Mouse (Mus musculus) forebrain, embryonic 12.5 days (tissue): ENCODE results near the gene Mettl1. TPM values are rescaled to one million over a fixed set of nuclear protein-coding genes. Genes with fewer than 3 reads are reported as not detected.

Experiments
- ATAC-seq: fragments of 200-750 bp; cut with Nextera tagmentation; 2 replicates; pipeline ENCODE4 v1.8.0; 2017; ENCODE audit warnings: moderate TSS enrichment; ENCODE audit not compliant: low FRiP score
- H3K27ac ChIP-seq: fragments of 300-500 bp; sonication (generic); 2 replicates; pipeline ENCODE4 v1.5.1; 2016; ENCODE audit warnings: mild to moderate bottlenecking
- H3K27me3 ChIP-seq: fragments of 300-500 bp; sonication (generic); 2 replicates; pipeline ENCODE4 v1.6.1; 2016; ENCODE audit warnings: mild to moderate bottlenecking
- H3K36me3 ChIP-seq: fragments of 300-500 bp; sonication (generic); replicated peaks from 2 replicates; pipeline ENCODE4 v1.6.1; 2016; ENCODE audit warnings: mild to moderate bottlenecking
- H3K4me1 ChIP-seq: fragments of 300-500 bp; sonication (generic); 2 replicates; pipeline ENCODE4 v1.6.1; 2016
- H3K4me2 ChIP-seq: fragments of 300-500 bp; sonication (generic); 2 replicates; pipeline ENCODE4 v1.6.1; 2016; ENCODE audit warnings: mild to moderate bottlenecking, moderate library complexity
- H3K4me3 ChIP-seq: fragments of 300-500 bp; sonication (generic); replicated peaks from 2 replicates; pipeline ENCODE4 v1.5.1; 2016; ENCODE audit warnings: mild to moderate bottlenecking
- H3K9ac ChIP-seq: fragments of 300-500 bp; sonication (generic); 2 replicates; pipeline ENCODE4 v1.6.1; 2016; ENCODE audit warnings: mild to moderate bottlenecking
- H3K9me3 ChIP-seq: fragments of 300-500 bp; sonication (generic); 2 replicates; pipeline ENCODE4 v1.6.1; 2016
- WGBS: fragments of 180-500 bp; shearing (Covaris S2); methylation state at CpG from one replicate; pipeline ENCODE4 v1.1.7; 2016; 5-methylcytosine and 5-hydroxymethylcytosine counted together
- polyA plus RNA-seq: library from polyadenylated mRNA; unstranded; fragments of >200 nt; fragmentation: Nextera tagmentation; extraction: Ambion mirVana; gene quantifications from 2 replicates; pipeline ENCODE4 v1.2.1, GENCODE M21; 2016

Mettl1 gene
- polyA plus RNA-seq, 1 experiment from 2014 or later: 35.5 TPM

DNA sequence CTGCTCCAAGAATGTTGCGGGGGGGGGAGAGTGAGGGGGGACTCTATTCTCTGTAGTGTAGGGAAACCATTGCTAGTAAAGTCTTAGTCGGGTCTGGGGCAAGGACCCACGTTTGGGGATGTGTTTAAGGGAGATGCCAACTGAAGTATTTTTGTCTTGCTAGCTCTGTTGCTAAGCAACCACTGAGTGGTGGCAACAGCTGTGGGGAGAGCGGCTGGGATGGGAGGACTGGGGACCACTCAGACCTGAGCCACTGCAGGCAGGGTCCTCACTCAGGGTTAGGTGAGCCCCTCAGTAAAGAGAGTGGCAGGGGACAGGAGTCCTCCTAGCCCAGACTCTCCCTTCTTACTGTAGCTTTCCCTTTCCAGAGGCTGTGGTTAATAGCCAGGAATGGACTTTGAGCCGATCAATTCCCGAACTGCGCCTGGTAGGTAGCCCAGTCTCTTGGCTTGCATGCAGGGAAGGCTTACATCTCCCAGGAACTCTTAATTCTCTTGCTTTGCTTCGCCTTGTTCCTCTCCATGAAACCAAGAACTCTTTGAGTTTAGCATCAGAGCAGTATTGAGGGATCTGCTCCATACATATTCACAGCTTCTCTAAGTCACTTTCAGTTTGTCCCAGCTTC, 40.9 kb downstream of the Mettl1 start:
- Histone ChIP-seq H3K27ac (no peak overlapping the region), H3K4me1 (peaks cover 48% of the 10 kb centered on the region), H3K36me3 (no peaks in the 10 kb centered on the region; the same call in 1 of the 2 replicates), H3K9me3 (no peaks in the 10 kb centered on the region), H3K4me2 (peak overlapping the region; percentile 100), H3K9ac (peak overlapping the region; percentile 48; the same call in 1 of the 2 replicates), H3K4me3 (peak overlapping the region; percentile 75), H3K27me3 (peaks cover 79% of the 10 kb centered on the region)
- WGBS: 29% methylated on average over 8 of the region's 8 CpGs
- peak; percentile 30; the same call in 1 of the 2 replicates for ATAC-seq

DNA sequence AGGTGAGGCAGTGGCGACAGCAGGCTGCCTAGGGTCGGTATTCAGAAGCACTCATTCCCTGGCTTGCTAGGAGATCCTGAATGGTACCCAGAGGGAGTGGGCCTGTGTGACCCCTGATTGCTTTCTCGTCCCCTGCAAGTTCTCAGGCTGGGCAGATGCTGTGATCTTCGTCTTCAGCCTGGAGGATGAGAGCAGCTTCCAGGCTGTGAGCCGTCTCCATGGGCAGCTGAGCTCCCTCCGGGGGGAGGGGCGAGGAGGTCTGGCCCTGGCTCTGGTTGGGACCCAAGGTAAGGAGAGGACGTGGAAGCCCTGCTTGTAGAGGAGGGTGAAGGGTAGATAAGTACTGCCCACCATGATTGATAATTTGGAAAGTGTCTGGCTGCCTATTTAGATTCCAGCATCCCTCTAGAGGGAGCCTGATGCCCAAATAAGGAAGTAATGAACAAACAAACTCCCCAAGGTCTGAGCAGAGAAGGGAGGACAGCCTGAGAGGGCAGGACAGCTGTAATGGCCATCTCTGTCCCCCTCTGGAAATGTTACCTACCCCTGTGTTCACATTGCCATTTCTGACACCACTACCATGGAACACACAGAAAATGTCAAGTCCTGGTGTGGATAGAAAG, 42.2 kb downstream of the Mettl1 start:
- H3K36me3 ChIP-seq: peaks cover 4% of the 10 kb centered on the region
- 37% methylated on average over 8 of the region's 8 CpGs for WGBS
- peaks cover 37% of the 10 kb centered on the region for H3K4me1 ChIP-seq
- no peak overlapping the region for H3K4me3 ChIP-seq
- H3K27ac ChIP-seq: no peak overlapping the region
- no peak overlapping the region for H3K4me2 ChIP-seq
- ATAC-seq: no peak
- no peaks in the 10 kb centered on the region for H3K9me3 ChIP-seq
- H3K9ac ChIP-seq: no peak overlapping the region
- peaks cover 80% of the 10 kb centered on the region for H3K27me3 ChIP-seq

DNA sequence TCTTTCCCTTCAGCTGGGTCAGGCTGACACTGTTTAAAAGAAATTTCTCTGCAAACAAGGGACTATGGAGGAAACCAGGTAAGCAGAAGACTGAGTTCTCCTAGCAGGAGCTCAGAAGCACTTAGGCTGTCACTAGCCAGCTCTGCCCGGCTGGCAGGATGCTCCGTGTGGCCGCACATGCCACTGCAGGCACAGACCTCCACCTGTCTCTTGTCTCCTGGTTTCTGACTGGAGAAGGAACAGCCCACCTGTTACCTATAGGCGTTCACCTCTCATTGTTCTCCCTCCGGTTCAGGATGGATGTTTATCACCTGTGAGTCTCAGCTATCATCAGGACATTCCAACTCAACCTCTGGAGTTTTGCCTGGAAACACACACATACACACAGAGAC, 42.7 kb downstream of the Mettl1 start:
- no peak for ATAC-seq
- H3K4me1 ChIP-seq: peaks cover 36% of the 10 kb centered on the region
- H3K36me3 ChIP-seq: peaks cover 4% of the 10 kb centered on the region
- peaks cover 83% of the 10 kb centered on the region for H3K27me3 ChIP-seq
- 65% methylated on average over 5 of the region's 5 CpGs for WGBS
- H3K9ac ChIP-seq: no peak overlapping the region
- H3K9me3 ChIP-seq: no peaks in the 10 kb centered on the region
- H3K27ac ChIP-seq: no peak overlapping the region
- H3K4me2 ChIP-seq: no peak overlapping the region
- no peak overlapping the region for H3K4me3 ChIP-seq

DNA sequence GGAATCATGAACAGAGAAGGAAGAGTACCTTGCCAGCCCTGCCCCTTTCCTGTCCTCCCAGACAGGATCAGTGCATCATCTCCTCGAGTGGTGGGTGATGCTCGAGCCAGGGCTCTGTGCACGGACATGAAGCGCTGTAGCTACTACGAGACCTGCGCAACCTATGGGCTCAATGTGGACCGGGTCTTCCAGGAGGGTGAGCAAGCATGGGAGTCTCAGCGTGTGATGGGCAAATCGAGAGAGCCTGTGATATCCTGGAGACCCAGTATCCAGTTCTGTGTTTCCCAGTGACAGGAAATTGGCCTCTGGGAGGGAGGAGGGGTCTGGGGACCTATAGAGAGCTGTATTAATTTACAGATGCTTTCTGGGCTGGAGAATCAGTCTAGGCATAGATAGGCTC, 43.8 kb downstream of the Mettl1 start:
- Histone ChIP-seq H3K4me2 (no peak overlapping the region), H3K36me3 (peaks cover 4% of the 10 kb centered on the region), H3K27me3 (peaks cover 83% of the 10 kb centered on the region), H3K4me1 (peaks cover 27% of the 10 kb centered on the region), H3K9me3 (no peaks in the 10 kb centered on the region), H3K4me3 (no peak overlapping the region), H3K27ac (no peak overlapping the region), H3K9ac (no peak overlapping the region)
- WGBS: 86% methylated on average over 9 of the region's 9 CpGs
- ATAC-seq: no peak

DNA sequence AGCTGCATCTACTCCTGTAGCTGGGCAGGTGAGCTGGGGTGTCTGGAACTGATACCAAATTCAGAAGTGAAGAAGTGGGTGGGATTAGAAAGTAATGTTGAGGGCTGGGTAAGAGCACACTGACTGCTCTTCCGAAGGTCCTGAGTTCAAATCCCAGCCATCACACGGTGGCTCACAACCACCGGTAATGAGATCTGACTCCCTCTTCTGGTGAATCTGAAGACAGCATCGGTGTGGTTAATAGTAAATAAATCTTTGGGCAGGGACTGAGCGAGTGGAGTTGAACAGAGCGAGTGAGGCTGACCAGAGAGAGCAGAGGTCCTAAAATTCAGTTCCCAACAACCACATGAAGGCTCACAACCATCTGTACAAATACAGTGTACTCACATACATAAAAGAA, 44.4 kb downstream of the Mettl1 start:
- H3K27ac ChIP-seq: no peak overlapping the region
- no peak overlapping the region for H3K4me3 ChIP-seq
- H3K9me3 ChIP-seq: no peaks in the 10 kb centered on the region
- no peak for ATAC-seq
- H3K9ac ChIP-seq: no peak overlapping the region
- no peak overlapping the region for H3K4me2 ChIP-seq
- H3K27me3 ChIP-seq: peaks cover 83% of the 10 kb centered on the region
- H3K36me3 ChIP-seq: peaks cover 4% of the 10 kb centered on the region
- WGBS: 81% methylated on average over 6 of the region's 6 CpGs
- H3K4me1 ChIP-seq: peaks cover 22% of the 10 kb centered on the region

DNA sequence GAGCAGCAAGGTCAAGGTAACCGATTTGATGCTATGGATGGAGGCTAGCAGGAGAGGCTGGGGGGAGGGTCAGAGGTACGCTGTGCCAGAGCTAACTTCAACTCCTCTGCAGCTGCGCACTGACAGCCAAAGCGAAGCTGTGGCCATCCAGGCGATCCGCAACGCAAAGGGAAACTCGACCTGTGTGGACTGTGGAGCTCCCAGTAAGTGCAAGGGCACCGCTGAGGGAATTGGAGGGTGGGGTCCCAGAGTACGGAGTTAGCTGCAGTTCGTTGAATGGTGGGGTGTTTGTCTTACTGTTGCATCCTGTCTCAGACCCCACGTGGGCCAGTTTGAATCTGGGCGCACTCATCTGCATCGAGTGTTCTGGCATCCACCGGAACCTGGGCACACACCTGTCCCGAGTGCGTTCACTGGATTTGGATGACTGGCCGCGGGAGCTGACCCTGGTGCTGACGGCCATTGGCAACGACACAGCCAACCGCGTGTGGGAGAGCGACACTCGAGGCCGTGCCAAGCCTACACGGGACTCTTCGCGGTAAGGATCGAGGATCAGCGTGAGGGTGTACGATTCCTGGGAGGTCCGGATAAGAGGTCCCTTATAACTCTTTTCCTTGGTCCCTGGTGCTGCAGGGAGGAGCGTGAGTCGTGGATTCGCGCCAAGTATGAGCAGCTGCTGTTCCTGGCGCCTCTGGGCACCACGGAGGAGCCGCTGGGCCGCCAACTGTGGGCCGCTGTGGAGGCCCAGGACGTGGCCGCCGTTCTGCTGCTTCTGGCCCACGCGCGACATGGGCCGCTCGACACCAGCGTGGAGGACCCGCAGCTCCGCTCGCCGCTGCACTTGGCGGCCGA, 49.6 kb downstream of the Mettl1 start:
- H3K9me3 ChIP-seq: no peaks in the 10 kb centered on the region
- ATAC-seq: peak; percentile 9; the same call in 1 of the 2 replicates
- H3K27ac ChIP-seq: no peak overlapping the region
- peak overlapping the region; percentile 33 for H3K4me3 ChIP-seq
- WGBS: 7% methylated on average over 57 of the region's 57 CpGs
- 0 out of 2 replicates have a peak overlapping the region, but pooled peaks have one; percentile 25 for H3K9ac ChIP-seq
- peak overlapping the region; percentile 52 for H3K4me2 ChIP-seq
- H3K27me3 ChIP-seq: peaks cover 69% of the 10 kb centered on the region
- peaks cover 19% of the 10 kb centered on the region for H3K4me1 ChIP-seq
- H3K36me3 ChIP-seq: peaks cover 14% of the 10 kb centered on the region

DNA sequence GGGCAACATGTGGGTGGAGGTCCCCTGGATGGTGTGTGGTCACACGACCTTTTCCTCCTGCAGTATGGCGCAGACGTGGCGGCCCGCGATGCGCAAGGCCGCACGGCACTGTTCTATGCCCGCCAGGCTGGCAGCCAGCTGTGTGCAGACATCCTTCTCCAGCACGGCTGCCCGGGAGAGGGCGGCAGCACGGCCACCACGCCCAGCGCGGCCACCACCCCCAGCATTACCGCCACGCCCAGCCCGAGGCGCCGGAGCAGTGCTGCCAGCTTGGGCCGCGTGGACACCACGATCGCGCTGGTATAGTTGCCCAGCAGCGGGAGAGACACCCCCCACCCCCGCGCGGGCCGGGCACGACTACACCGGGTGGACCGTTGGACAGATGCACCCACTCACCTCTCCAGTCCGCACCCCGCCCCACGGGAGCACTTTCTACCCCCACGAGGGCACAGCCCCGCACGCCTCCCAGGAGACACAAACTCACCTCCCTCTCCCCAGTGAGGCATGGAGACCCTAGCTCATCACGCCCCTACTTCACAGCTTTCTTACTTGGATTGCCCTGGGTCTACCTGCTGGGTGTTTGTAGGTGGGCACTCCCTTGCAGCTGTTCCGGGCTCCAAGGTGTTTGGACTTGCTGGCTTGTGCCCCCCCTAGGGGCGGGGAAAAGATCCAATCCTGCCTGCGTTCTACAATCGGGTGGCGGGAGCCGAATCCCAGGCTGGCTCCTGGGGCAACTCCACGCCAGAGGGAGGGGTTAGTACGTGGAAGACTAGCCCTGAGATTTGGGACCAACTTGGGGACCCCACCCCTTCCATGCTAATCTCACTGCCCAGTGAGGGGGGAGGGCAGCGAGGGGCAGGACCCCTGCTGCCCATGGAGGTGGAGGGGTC, 50.5 kb downstream of the Mettl1 start:
- Histone ChIP-seq H3K9ac (peak overlapping the region; percentile 25; the same call in 1 of the 2 replicates), H3K4me1 (peaks cover 19% of the 10 kb centered on the region), H3K4me2 (peak overlapping the region; percentile 52), H3K4me3 (peak overlapping the region; percentile 33), H3K36me3 (peaks cover 24% of the 10 kb centered on the region), H3K9me3 (no peaks in the 10 kb centered on the region), H3K27me3 (peaks cover 69% of the 10 kb centered on the region), H3K27ac (no peak overlapping the region; the same call in 1 of the 2 replicates)
- ATAC-seq: peak; percentile 40; the same call in 1 of the 2 replicates
- 7% methylated on average over 48 of the region's 51 CpGs for WGBS

DNA sequence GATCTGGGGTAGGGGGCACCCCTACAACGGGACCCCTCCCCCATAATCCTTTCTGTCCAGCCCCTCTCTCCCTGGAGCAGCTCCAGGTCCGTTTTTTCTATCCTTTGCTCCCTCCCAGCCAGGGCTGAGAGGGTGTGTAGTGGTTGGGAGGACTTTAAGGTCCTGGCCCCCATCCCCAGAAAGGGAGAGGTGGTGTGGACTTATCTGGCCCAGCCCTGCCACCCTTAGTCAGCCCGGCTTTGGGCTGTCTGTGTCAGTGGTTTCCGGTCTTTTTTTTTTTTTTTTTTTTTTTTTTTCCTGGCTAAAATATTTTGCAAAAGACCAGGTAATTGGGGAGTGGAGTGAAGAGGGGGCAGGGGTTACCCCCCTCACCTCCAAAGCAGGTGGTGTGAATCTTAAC, 51.5 kb downstream of the Mettl1 start:
- Histone ChIP-seq H3K4me3 (no peak overlapping the region), H3K27me3 (peaks cover 60% of the 10 kb centered on the region), H3K9me3 (no peaks in the 10 kb centered on the region), H3K36me3 (peaks cover 31% of the 10 kb centered on the region), H3K4me2 (no peak overlapping the region), H3K9ac (no peak overlapping the region), H3K27ac (no peak overlapping the region), H3K4me1 (peaks cover 19% of the 10 kb centered on the region)
- 57% methylated on average over 4 of the region's 4 CpGs for WGBS
- no peak for ATAC-seq

DNA sequence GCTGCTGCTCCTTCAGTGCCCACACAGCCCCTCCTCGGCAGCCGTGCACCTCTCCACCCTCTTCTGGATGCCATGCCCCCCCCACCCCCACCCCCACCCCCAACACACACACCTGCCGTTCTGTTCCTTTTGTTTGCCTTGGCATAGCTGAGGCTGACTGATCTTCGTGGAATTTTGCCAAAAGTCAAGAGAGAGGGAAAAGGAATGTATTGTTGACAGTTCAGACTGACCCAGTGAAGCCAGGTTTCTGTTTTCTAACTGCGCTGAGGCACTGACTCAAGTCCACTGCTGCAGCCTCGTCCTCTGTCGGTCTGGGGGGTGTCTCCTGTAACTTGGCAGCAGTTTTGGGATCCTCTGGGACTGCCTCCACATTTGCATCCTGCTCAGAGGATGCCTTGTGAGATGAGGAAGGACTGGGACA, 53.2 kb downstream of the Mettl1 start:
- H3K9ac ChIP-seq: no peak overlapping the region
- no peak for ATAC-seq
- WGBS: 51% methylated on average over 7 of the region's 7 CpGs
- H3K4me2 ChIP-seq: no peak overlapping the region
- no peak overlapping the region for H3K4me3 ChIP-seq
- peaks cover 46% of the 10 kb centered on the region for H3K36me3 ChIP-seq
- H3K27me3 ChIP-seq: peaks cover 45% of the 10 kb centered on the region
- no peaks in the 10 kb centered on the region for H3K9me3 ChIP-seq
- H3K4me1 ChIP-seq: peaks cover 19% of the 10 kb centered on the region
- no peak overlapping the region for H3K27ac ChIP-seq
